Mouse (Mus musculus) ZHBTc4 (cell line): ENCODE data around the gene Slc38a5.

Experiments
- DNase-seq: peaks from one replicate; pipeline ENCODE4 v3.0.0-alpha.2; 2011; ENCODE audit warnings: low read depth, low spot score

The Slc38a5 gene

GRCm38 (mm10) chrX:8309302-8309701 lies 38.4 kb downstream of the Slc38a5 start:
- no peak for DNase-seq

DNA sequence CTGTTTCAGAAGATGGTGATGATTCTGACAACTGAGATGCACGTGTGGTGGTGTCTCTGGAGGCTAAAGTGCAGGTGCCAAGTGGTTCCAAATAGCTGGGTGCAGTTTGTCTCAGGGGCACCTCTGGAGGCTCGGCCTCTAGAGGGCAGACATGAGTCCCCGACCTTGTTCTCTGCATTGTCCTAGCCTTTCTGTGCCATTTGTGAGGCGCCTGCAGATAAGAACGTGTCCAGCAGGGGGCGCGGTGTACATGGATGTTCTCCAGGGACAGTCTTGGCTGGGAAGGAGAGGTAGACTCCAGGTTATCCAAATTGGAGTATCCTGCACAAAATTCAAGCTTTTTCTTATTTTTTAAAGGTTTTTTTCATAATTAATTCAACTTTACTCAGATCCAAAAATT lies 44.0 kb downstream of the Slc38a5 start:
- peak; percentile 89 for DNase-seq

DNA sequence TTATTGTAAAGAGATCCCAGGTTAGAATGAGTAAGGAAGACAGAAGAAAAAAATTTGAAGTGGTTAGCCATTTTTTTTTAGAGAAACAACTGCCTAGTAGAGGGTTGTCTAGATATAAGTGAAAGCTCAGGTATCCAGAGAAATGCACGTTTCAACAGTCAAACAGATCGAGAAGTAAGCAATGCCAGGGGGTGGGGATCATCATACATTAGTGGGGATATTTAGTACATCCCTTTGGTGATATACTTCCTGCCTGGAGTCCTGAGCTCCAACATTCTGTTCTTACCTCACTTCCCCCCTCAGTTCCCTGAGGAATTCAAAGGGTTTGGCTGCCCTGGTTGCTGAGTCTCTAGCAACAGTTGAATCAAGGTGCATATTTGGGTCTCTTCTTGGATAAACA lies 56.2 kb downstream of the Slc38a5 start, which contains the start of gene Ssxb10:
TSS of gene Ssxb10 (plus strand) at position 301 of the 400 bp plus-strand sequence.
- DNase-seq, result no peak
